Mouse (Mus musculus): Measurements from ENCODE around the gene Ccl7. TPM values are rescaled to one million over a fixed set of nuclear protein-coding genes. Genes with fewer than 3 reads are reported as not detected.

The Ccl7 gene
- 9.8 TPM for polyA plus RNA-seq (2021)

DNA sequence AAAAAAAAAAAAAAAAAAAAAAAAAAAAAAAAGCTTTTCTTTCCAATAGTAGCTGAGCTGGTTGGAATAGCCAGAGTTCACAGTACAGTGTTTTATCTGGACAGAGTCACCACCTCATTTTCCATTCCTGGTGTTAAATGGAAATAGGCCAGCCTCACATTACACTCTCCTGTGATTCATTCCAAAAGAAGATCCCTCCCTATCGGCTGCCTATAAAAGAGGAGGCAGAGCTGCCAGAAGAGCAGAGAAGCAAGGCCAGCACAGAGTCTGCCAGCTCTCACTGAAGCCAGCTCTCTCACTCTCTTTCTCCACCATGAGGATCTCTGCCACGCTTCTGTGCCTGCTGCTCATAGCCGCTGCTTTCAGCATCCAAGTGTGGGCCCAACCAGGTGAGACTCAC, at the start of gene Ccl7:
Gene Ccl7 (plus strand): TSS at position 242 of the 400 bp plus-strand sequence.
- ChIA-PET POLR2A (no interaction called here), CTCF (interaction anchor here (1.0 to 7.9 kb wide), 5 partner anchors 12 to 130 kb away, joined by 3 to 99 read pairs (median 7); no protein-coding TSS in a partner anchor)
- no peak for TF ChIP-seq CTCF (IDR thresholded peaks at IDR 0.05)
- DNase-seq (ENCODE audit: low read depth, low spot score) (no peak), ATAC-seq (peak; percentile 65)
- in situ Hi-C loops (cut with MboI; ENCODE audit: low pct_unique_long_range_greater_than_20kb), result loop anchor here (5.0 to 25.0 kb wide), 2 partner anchors 48 to 817 kb away; partner anchors contain the start of gene Rffl
- H3K27me3 ChIP-seq, result no peaks in the 10 kb centered on the region

GRCm38 (mm10) chr11:81996172-81996841, 49.2 kb upstream of the Ccl7 start:
- POLR2A ChIA-PET, result interaction anchor here (0.6 to 1.0 kb wide), 3 partner anchors 10 to 35 kb away, joined by 3 to 5 read pairs (median 3); no protein-coding TSS in a partner anchor
- ATAC-seq (peak; percentile 49), DNase-seq (ENCODE audit: low read depth, low spot score) (no peak)
- TF ChIP-seq CTCF (IDR thresholded peaks at IDR 0.05), result peak; percentile 100
- no peaks in the 10 kb centered on the region for H3K27me3 ChIP-seq
- CTCF ChIA-PET, result interaction anchor here (0.6 to 8.2 kb wide), 27 partner anchors 9 to 208 kb away, joined by 3 to 156 read pairs (median 4); partner anchors contain the start of genes Ccl2, Ccl7 and Gm17268
- in situ Hi-C loops (cut with MboI; ENCODE audit: low pct_unique_long_range_greater_than_20kb), result loop anchor here (5.0 kb wide), 2 partner anchors 51 to 181 kb away; partner anchors contain the start of gene Ccl7

- no peaks in the 10 kb centered on the region for H3K27me3 ChIP-seq
- TF ChIP-seq CTCF (IDR thresholded peaks at IDR 0.05), result no peak
- ChIA-PET CTCF (interaction anchor here (0.6 to 8.2 kb wide), 18 partner anchors 8 to 207 kb away, joined by 3 to 156 read pairs (median 4); partner anchors contain the start of genes Ccl2, Ccl7 and Gm17268), POLR2A (interaction anchor here (0.6 to 0.9 kb wide), 2 partner anchors 23 to 34 kb away, joined by 3 to 5 read pairs; no protein-coding TSS in a partner anchor)
- DNase-seq (ENCODE audit: low read depth, low spot score) (no peak), ATAC-seq (no peak)
- in situ Hi-C loops (cut with MboI; ENCODE audit: low pct_unique_long_range_greater_than_20kb), result loop anchor here (5.0 kb wide), 2 partner anchors 50 to 180 kb away; partner anchors contain the start of gene Ccl7
These were observed 48.4 kb upstream of the Ccl7 start for GRCm38 (mm10) chr11:81997085-81997484.

DNA sequence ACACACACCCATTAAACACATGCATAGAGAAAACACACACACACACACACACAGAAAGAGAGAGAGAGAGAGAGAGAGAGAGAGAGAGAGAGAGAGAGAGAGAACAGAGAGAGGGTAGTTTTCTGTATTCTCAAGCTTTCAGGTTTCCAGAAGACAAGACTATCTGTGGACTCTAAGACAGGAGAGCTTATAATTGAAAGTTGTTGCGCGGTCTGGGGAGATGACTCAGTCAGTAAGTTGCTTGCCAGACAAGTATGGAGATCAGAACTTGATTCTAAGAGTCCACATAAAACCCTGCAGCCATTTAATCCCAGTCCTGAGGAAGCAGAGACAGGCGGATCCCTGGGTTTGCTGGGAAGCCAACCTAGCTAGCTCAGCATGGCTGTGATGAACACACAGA, 46.9 kb upstream of the Ccl7 start:
- in situ Hi-C loops (cut with MboI; ENCODE audit: low pct_unique_long_range_greater_than_20kb), result loop anchor here (5.0 kb wide), 2 partner anchors 49 to 179 kb away; partner anchors contain the start of gene Ccl7
- CTCF ChIA-PET, result interaction anchor here (0.6 to 8.2 kb wide), 5 partner anchors 32 to 178 kb away, joined by 3 to 156 read pairs (median 3); partner anchors contain the start of gene Ccl7

GRCm38 (mm10) chr11:81999469-81999868, 46.0 kb upstream of the Ccl7 start:
- DNase-seq (ENCODE audit: low read depth, low spot score) (no peak), ATAC-seq (no peak)
- CTCF ChIA-PET, result interaction anchor here (0.9 to 8.2 kb wide), 5 partner anchors 17 to 178 kb away, joined by 3 to 156 read pairs (median 3); no protein-coding TSS in a partner anchor
- in situ Hi-C loops (cut with MboI; ENCODE audit: low pct_unique_long_range_greater_than_20kb), result loop anchor here (5.0 kb wide), 2 partner anchors 48 to 178 kb away; partner anchors contain the start of gene Ccl7
- H3K27me3 ChIP-seq, result no peaks in the 10 kb centered on the region
- TF ChIP-seq CTCF (IDR thresholded peaks at IDR 0.05), result no peak
- POLR2A ChIA-PET, result no interaction called here

More for the DNA sequence above, 46.9 kb upstream of the Ccl7 start:
- POLR2A ChIA-PET, result no interaction called here
- no peak for TF ChIP-seq CTCF (IDR thresholded peaks at IDR 0.05)
- DNase-seq (ENCODE audit: low read depth, low spot score), result no peak
- no peak for ATAC-seq
- H3K27me3 ChIP-seq, result no peaks in the 10 kb centered on the region

- ChIA-PET CTCF (interaction anchor here (1.2 to 8.2 kb wide), 5 partner anchors 18 to 177 kb away, joined by 3 to 156 read pairs (median 5); partner anchors contain the start of gene Ccl2), POLR2A (interaction anchor here (0.6 kb wide), 1 partner anchor 111 kb away, joined by 7 read pairs; no protein-coding TSS in a partner anchor)
- H3K27me3 ChIP-seq, result no peaks in the 10 kb centered on the region
- no peak for DNase-seq (ENCODE audit: low read depth, low spot score)
- in situ Hi-C loops (cut with MboI; ENCODE audit: low pct_unique_long_range_greater_than_20kb), result no loop called here
- no peak for TF ChIP-seq CTCF (IDR thresholded peaks at IDR 0.05)
- ATAC-seq, result no peak
These were observed 44.9 kb upstream of the Ccl7 start for GRCm38 (mm10) chr11:82000581-82000980.

- in situ Hi-C loops (cut with MboI; ENCODE audit: low pct_unique_long_range_greater_than_20kb), result no loop called here
- ATAC-seq (no peak), DNase-seq (ENCODE audit: low read depth, low spot score) (no peak)
- TF ChIP-seq CTCF (IDR thresholded peaks at IDR 0.05), result no peak
- ChIA-PET POLR2A (interaction anchor here (1.3 to 2.2 kb wide), 2 partner anchors 14 to 31 kb away, joined by 4 to 7 read pairs; partner anchors contain the start of gene Ccl2), CTCF (interaction anchor here (0.6 to 1.9 kb wide), 6 partner anchors 25 to 170 kb away, joined by 3 to 8 read pairs (median 3); partner anchors contain the start of gene Ccl7)
- H3K27me3 ChIP-seq, result no peaks in the 10 kb centered on the region
These were observed 40.7 kb upstream of the Ccl7 start for GRCm38 (mm10) chr11:82004810-82005209.

DNA sequence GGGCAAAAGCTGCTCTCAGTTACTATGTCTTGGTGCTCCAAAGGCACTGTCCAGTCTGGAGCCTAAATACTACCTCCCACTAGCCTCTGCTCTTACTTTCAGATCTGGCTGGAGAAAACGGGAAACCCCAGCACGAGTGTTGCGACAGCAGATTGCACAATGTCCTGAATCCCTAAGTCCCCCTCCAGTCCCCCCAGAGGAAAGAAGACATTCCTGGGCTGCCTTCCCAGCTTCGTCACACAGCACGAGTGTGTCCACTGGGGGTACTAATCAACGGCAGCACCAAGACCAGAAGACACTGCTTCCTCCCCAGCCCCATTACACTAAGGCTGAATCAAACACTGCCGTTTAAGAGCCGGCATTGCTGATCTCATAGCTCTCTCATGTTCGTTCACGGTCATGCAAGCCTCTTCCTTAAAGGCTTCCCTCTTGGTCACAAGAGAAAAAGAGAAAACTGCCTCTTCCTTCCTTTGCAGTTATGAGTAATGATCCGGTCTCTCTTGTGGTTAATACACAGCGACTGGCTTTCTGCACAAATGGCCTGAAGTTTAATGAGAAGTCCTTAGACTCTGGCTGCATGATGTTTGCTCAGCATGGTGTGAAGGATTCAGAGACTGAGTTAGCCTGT, 38.6 kb upstream of the Ccl7 start:
- DNase-seq (ENCODE audit: low read depth, low spot score), result peak; percentile 87

GRCm38 (mm10) chr11:82010115-82010514, 35.4 kb upstream of the Ccl7 start:
- CTCF ChIA-PET, result no interaction called here
- no peak for ATAC-seq

More for the DNA sequence above, 38.6 kb upstream of the Ccl7 start:
- in situ Hi-C loops (cut with MboI; ENCODE audit: low pct_unique_long_range_greater_than_20kb), result no loop called here
- TF ChIP-seq CTCF (IDR thresholded peaks at IDR 0.05), result no peak
- ChIA-PET CTCF (interaction anchor here (0.8 to 1.8 kb wide), 6 partner anchors 9 to 168 kb away, joined by 3 to 10 read pairs (median 4); no protein-coding TSS in a partner anchor), POLR2A (interaction anchor here (0.6 to 1.4 kb wide), 2 partner anchors 28 to 851 kb away, joined by 4 to 7 read pairs; partner anchors contain the start of gene Ccl2)
- peak; percentile 90 for ATAC-seq
- H3K27me3 ChIP-seq, result no peaks in the 10 kb centered on the region

More at GRCm38 (mm10) chr11:82010115-82010514, 35.4 kb upstream of the Ccl7 start:
- no peaks in the 10 kb centered on the region for H3K27me3 ChIP-seq
- in situ Hi-C loops (cut with MboI; ENCODE audit: low pct_unique_long_range_greater_than_20kb), result no loop called here
- no peak for TF ChIP-seq CTCF (IDR thresholded peaks at IDR 0.05)
- DNase-seq (ENCODE audit: low read depth, low spot score), result no peak
- POLR2A ChIA-PET, result no interaction called here
